Mouse (Mus musculus) lung, embryonic 16.5 days (tissue): ENCODE data around the gene Nox3. TPM values are rescaled to one million over a fixed set of nuclear protein-coding genes. Genes with fewer than 3 reads are reported as not detected.

Experiments used
- ATAC-seq: fragments of 200-750 bp; cut with Nextera tagmentation; 2 replicates; pipeline ENCODE4 v1.8.0; 2017; ENCODE audit warnings: low read depth, mild to moderate bottlenecking, moderate library complexity
- H3K27ac ChIP-seq: fragments of 300-500 bp; sonication (generic); 2 replicates; pipeline ENCODE4 v1.5.1; 2014; ENCODE audit warnings: mild to moderate bottlenecking, control low read depth, low read length
- H3K27me3 ChIP-seq: fragments of 300-500 bp; sonication (generic); 2 replicates; pipeline ENCODE4 v1.6.1; 2014; ENCODE audit warnings: low read depth, low read length, mixed read lengths; ENCODE audit not compliant: control insufficient read depth, insufficient read depth
- H3K36me3 ChIP-seq: fragments of 300-500 bp; sonication (generic); 2 replicates; pipeline ENCODE4 v1.6.1; 2014; ENCODE audit warnings: low read length; ENCODE audit not compliant: control insufficient read depth, insufficient read depth
- H3K4me1 ChIP-seq: fragments of 300-500 bp; sonication (generic); replicated peaks from 2 replicates; pipeline ENCODE4 v1.6.1; 2014; ENCODE audit warnings: low read length, mixed read lengths; ENCODE audit not compliant: control insufficient read depth, insufficient read depth
- H3K4me2 ChIP-seq: fragments of 300-500 bp; sonication (generic); 2 replicates; pipeline ENCODE4 v1.6.1; 2014; ENCODE audit warnings: low read depth, low read length, control low read depth
- H3K4me3 ChIP-seq: fragments of 300-500 bp; sonication (generic); 2 replicates; pipeline ENCODE4 v1.5.1; 2014; ENCODE audit warnings: mild to moderate bottlenecking, low read length, control low read depth
- H3K9ac ChIP-seq: fragments of 300-500 bp; sonication (generic); 2 replicates; pipeline ENCODE4 v1.6.1; 2014; ENCODE audit warnings: low read length, control low read depth
- H3K9me3 ChIP-seq: fragments of 300-500 bp; sonication (generic); 2 replicates; pipeline ENCODE4 v1.6.1; 2016; ENCODE audit warnings: low read length; ENCODE audit not compliant: control insufficient read depth
- WGBS: fragments of 180-500 bp; shearing (Covaris S2); extraction: QIAGEN DNeasy Blood & Tissue Kit; methylation state at CpG from one replicate; pipeline ENCODE4 v1.1.7; 2014; 5-methylcytosine and 5-hydroxymethylcytosine counted together
- polyA plus RNA-seq: library from polyadenylated mRNA; unstranded; fragments of >200 nt; fragmentation: Nextera tagmentation; extraction: Ambion mirVana; gene quantifications from 2 replicates; pipeline ENCODE4 v1.2.1, GENCODE M21; 2015

Gene Nox3
- polyA plus RNA-seq, 1 experiment from 2014 or later: not detected

- peak; percentile 74 for ATAC-seq
- Histone ChIP-seq H3K27me3 (no peaks in the 10 kb centered on the region), H3K9ac (no peak overlapping the region), H3K4me1 (peaks cover 13% of the 10 kb centered on the region; the same call in 1 of the 2 replicates), H3K36me3 (no peaks in the 10 kb centered on the region), H3K4me2 (no peak overlapping the region), H3K27ac (peak overlapping the region; percentile 36; the same call in 1 of the 2 replicates), H3K9me3 (no peaks in the 10 kb centered on the region), H3K4me3 (no peak overlapping the region)
- 29% methylated on average over 1 of the region's 1 CpGs for WGBS
These were observed 98.9 kb downstream of the Nox3 start for GRCm38 (mm10) chr17:3597130-3597529.

Other genes with a start within 250 kb of the Nox3 start
- not detected in 2 replicates for gene Cldn20, start 163.7 kb downstream of the Nox3 start, polyA plus RNA-seq
- 12.4 and 13.7 TPM in 2 replicates for gene Tfb1m, start 138.5 kb downstream of the Nox3 start, polyA plus RNA-seq